8 mouse cellular contexts compared by ENCODE assay signal in genomic region chr11:58954420-58955142, GRCm38 (mm10). TPM values are rescaled to one million over a fixed set of nuclear protein-coding genes. Genes with fewer than 3 reads are reported as not detected.
A peak's percentile ranks its signal among the peaks of the same experiment; 100 is the strongest.
DNase-seq lines count a peak whose midpoint lies in the region; ATAC-seq lines count a peak whose summit lies in the region.

Gene Hist3h2a, plus strand, starts transcription at chr11:58954685.
Gene Trim17, plus strand, starts transcription at chr11:58954685.

- peak within 1 kb of the TSS; percentile 100 for H3K27ac ChIP-seq in hindbrain, embryonic 15.5 days (replicated peaks)

- no peaks in the 10 kb centered on the region for H3K27me3 ChIP-seq in hindbrain, embryonic 15.5 days

- no peaks in the 10 kb centered on the region for H3K9me3 ChIP-seq in hindbrain, embryonic 15.5 days

- no peaks in the 10 kb centered on the region for H3K36me3 ChIP-seq in hindbrain, embryonic 15.5 days

- peaks cover 59% of the 10 kb centered on the region for H3K4me1 ChIP-seq in hindbrain, embryonic 15.5 days (replicated peaks)

- ATAC-seq in hindbrain, embryonic 15.5 days (ENCODE audit: low FRiP score, low read depth), result peak; percentile 93

- H3K4me2 ChIP-seq in hindbrain, embryonic 15.5 days, result peak within 1 kb of the TSS; percentile 80

- peak within 1 kb of the TSS; percentile 92 for H3K9ac ChIP-seq in hindbrain, embryonic 15.5 days

- peak; percentile 92 for DNase-seq in T-cell, adult 2 months (ENCODE audit: low spot score)
- peak; percentile 88 for DNase-seq in cerebellum, postnatal 36 days
- peak; percentile 88 to 97 for DNase-seq in frontal cortex, postnatal 36 days (ENCODE audit: low spot score in 2 of 2)
- DNase-seq in left cerebral cortex, adult 11 months (ENCODE audit: low spot score), result peak; percentile 99
- DNase-seq in lung, postnatal 4 days, result peak; percentile 91 to 93
- peak; percentile 81 for DNase-seq in retina, postnatal 7 days (ENCODE audit: low read depth, low spot score)
- DNase-seq in urinary bladder, adult 2 months (ENCODE audit: low spot score), result peak; percentile 69

- peak within 1 kb of the TSS; percentile 76 for H3K4me3 ChIP-seq in hindbrain, embryonic 15.5 days

- under 1% methylated on average over 49 of the region's 49 CpGs for WGBS in hindbrain, embryonic 15.5 days

RNA-seq across cellular contexts. Expression of gene Hist3h2a, which starts in this region (rescaled TPM):
- 96.0 and 96.7 TPM in 2 replicates for polyA plus RNA-seq in hindbrain, embryonic 15.5 days (2015; fragmentation: Nextera tagmentation; extraction: Ambion mirVana)
- 22.0 and 27.2 TPM in 2 replicates for polyA plus RNA-seq in urinary bladder, adult 2 months (2012; rRNA removed)

RNA-seq across cellular contexts. Expression of gene Trim17, which starts in this region (rescaled TPM):
- 1.4 TPM in 2 replicates for polyA plus RNA-seq in hindbrain, embryonic 15.5 days (2015; fragmentation: Nextera tagmentation; extraction: Ambion mirVana)
- 0.23 and 0.49 TPM in 2 replicates for polyA plus RNA-seq in urinary bladder, adult 2 months (2012; rRNA removed)

Comparison
In these comparisons a context has a peak if more than half of its experiments do, and no peak if none do; other contexts are left out.
1. Peak in every context shown above with its lines: DNase-seq, ATAC-seq, H3K4me3 ChIP-seq and H3K27ac ChIP-seq.